Mouse (Mus musculus): Measurements from ENCODE around the gene 4933402E13Rik.

Gene 4933402E13Rik

DNA sequence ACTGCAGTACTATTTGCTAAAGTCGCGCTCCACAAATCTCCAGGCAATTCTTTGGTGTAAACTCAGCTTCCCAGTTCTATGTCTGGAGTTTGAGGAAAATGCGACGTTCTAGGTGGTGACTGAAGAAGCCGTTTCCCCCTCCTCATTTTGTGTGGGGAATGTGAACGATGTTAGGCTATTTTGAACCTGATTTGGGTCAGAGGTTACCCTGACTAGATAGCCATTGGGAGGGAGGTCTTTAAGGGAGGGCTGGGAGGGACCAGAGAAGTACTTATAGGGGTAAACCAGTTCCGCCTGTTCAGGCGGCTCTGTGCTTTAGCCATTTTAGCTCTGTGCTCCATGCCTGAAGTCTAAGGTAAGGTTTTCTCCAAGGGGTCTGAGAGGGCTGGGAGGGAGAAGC lies at the start of gene 4933402E13Rik:
Gene 4933402E13Rik, plus strand, starts transcription at position 301 of the 400 bp plus-strand sequence.
- no peak for DNase-seq
